ENCODE assay signal across 9 mouse cellular contexts in the genomic region with DNA sequence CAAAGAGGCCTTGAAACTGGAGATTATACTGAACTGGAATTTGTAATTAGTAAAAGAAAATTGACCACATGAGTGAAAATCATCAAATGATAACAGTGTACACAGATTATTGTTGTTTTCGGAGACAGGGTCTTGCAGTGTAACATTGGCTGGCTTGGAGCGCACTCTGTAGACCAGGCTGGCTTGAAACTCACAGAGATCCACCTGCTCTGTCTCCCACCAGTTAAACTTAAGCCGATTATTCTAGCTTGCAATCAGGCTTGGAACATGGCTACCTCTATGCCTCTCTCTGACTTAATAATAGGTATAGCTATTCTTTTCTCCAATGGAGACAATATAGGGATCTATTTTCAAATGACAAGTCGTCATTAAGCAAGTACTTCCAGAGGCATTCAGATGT. TPM values are rescaled to one million over a fixed set of nuclear protein-coding genes. Genes with fewer than 3 reads are reported as not detected.
DNase-seq lines count a peak whose midpoint lies in the region; ATAC-seq lines count a peak whose summit lies in the region.
"Had no signal": no experiment of that assay in that cellular context is flagged by ENCODE, and none has a peak within 500 bp of the region (broad histone marks: within the 10 kb centered on the region; RNA-seq: fewer than 3 reads in every experiment).

No protein-coding gene starts in this region.

- 73% methylated on average over 4 of the region's 4 CpGs for WGBS in heart, embryonic 12.5 days
- 91% methylated on average over 4 of the region's 4 CpGs for WGBS in neural tube, embryonic 12.5 days
- 80% methylated on average over 4 of the region's 4 CpGs for WGBS in limb, embryonic 12.5 days
- 78% methylated on average over 4 of the region's 4 CpGs for WGBS in stomach, embryonic 16.5 days

- H3K4me3 ChIP-seq in heart, embryonic 12.5 days = peak overlapping the region; percentile 91; the same call in 1 of the 2 replicates
- no peak overlapping the region for H3K4me3 ChIP-seq in neural tube, embryonic 12.5 days
- H3K4me3 ChIP-seq in limb, embryonic 12.5 days (replicated peaks) = peak overlapping the region; percentile 84
- no peak overlapping the region; the same call in 1 of the 2 replicates for H3K4me3 ChIP-seq in stomach, embryonic 16.5 days (replicated peaks; ENCODE audit: low read length)

- H3K27ac ChIP-seq in heart, embryonic 12.5 days (ENCODE audit: poor library complexity, severe bottlenecking) = peak overlapping the region; percentile 99
- H3K27ac ChIP-seq in neural tube, embryonic 12.5 days = no peak overlapping the region
- H3K27ac ChIP-seq in limb, embryonic 12.5 days = peak overlapping the region; percentile 98; the same call in 1 of the 2 replicates
- H3K27ac ChIP-seq in stomach, embryonic 16.5 days (ENCODE audit: low read length) = no peak overlapping the region

- ATAC-seq in heart, embryonic 12.5 days (ENCODE audit: insufficient number of reproducible peaks, low FRiP score) = no peak
- no peak for ATAC-seq in neural tube, embryonic 12.5 days (ENCODE audit: low FRiP score, low read depth)
- ATAC-seq in limb, embryonic 12.5 days (ENCODE audit: insufficient number of reproducible peaks, insufficient read depth, low FRiP score, low TSS enrichment, low read depth) = no peak
- no peak for ATAC-seq in stomach, embryonic 16.5 days (ENCODE audit: insufficient read depth, low FRiP score)
- ATAC-seq in granulocyte monocyte progenitor cell, adult 5-6 weeks (replicated peaks; ENCODE audit: poor library complexity, severe bottlenecking) = no peak

- peaks cover 7% of the 10 kb centered on the region; the same call in 1 of the 2 replicates for H3K9me3 ChIP-seq in heart, embryonic 12.5 days (replicated peaks)
- H3K9me3 ChIP-seq in neural tube, embryonic 12.5 days = no peaks in the 10 kb centered on the region
- peaks cover 6% of the 10 kb centered on the region; the same call in 1 of the 2 replicates for H3K9me3 ChIP-seq in limb, embryonic 12.5 days
- 0 out of 2 replicates have a peak, but pooled peaks cover 3% of the 10 kb centered on the region for H3K9me3 ChIP-seq in stomach, embryonic 16.5 days (replicated peaks; ENCODE audit: control insufficient read depth, low read length)

- no peak overlapping the region for H3K9ac ChIP-seq in heart, embryonic 12.5 days
- H3K9ac ChIP-seq in neural tube, embryonic 12.5 days = 0 out of 2 replicates have a peak overlapping the region, but pooled peaks have one; percentile 84
- H3K9ac ChIP-seq in limb, embryonic 12.5 days (replicated peaks) = no peak overlapping the region
- H3K9ac ChIP-seq in stomach, embryonic 16.5 days (ENCODE audit: low read length) = no peak overlapping the region

- H3K4me1 ChIP-seq in heart, embryonic 12.5 days (replicated peaks) = peaks cover 36% of the 10 kb centered on the region
- H3K4me1 ChIP-seq in neural tube, embryonic 12.5 days = 0 out of 2 replicates have a peak, but pooled peaks cover 6% of the 10 kb centered on the region
- H3K4me1 ChIP-seq in limb, embryonic 12.5 days (replicated peaks) = peaks cover 19% of the 10 kb centered on the region
- H3K4me1 ChIP-seq in stomach, embryonic 16.5 days (ENCODE audit: control insufficient read depth, insufficient read depth, low read length) = peaks cover 18% of the 10 kb centered on the region

- peaks cover 17% of the 10 kb centered on the region for H3K36me3 ChIP-seq in heart, embryonic 12.5 days
- H3K36me3 ChIP-seq in neural tube, embryonic 12.5 days = peaks cover 7% of the 10 kb centered on the region
- peaks cover 16% of the 10 kb centered on the region for H3K36me3 ChIP-seq in limb, embryonic 12.5 days
- H3K36me3 ChIP-seq in stomach, embryonic 16.5 days (ENCODE audit: control insufficient read depth, insufficient read depth, low read length) = 0 out of 2 replicates have a peak, but pooled peaks cover 9% of the 10 kb centered on the region

- no peak for DNase-seq in heart, adult 18-20 months
- no peak for DNase-seq in neural tube, embryonic 10.5 days (ENCODE audit: extremely low spot score, low spot score)
- no peak for DNase-seq in ovary, postnatal 10 days (ENCODE audit: low spot score)
- DNase-seq: gastrocnemius, postnatal 36 days had no signal

- peak overlapping the region; percentile 71 for H3K4me2 ChIP-seq in heart, embryonic 12.5 days
- H3K4me2 ChIP-seq in neural tube, embryonic 12.5 days (replicated peaks) = peak overlapping the region; percentile 65
- peak overlapping the region; percentile 69 for H3K4me2 ChIP-seq in limb, embryonic 12.5 days
- peak overlapping the region; percentile 73 for H3K4me2 ChIP-seq in stomach, embryonic 16.5 days (ENCODE audit: low read depth, low read length)

- H3K27me3 ChIP-seq in heart, embryonic 12.5 days (replicated peaks) = no peaks in the 10 kb centered on the region
- no peaks in the 10 kb centered on the region for H3K27me3 ChIP-seq in neural tube, embryonic 12.5 days (replicated peaks)
- no peaks in the 10 kb centered on the region for H3K27me3 ChIP-seq in limb, embryonic 12.5 days
- H3K27me3 ChIP-seq in stomach, embryonic 16.5 days (ENCODE audit: control insufficient read depth, insufficient read depth, low read length) = no peaks in the 10 kb centered on the region

RNA-seq across cellular contexts. Expression of a gene that starts 1.4 kb away (rescaled TPM):
- polyA plus RNA-seq in heart, embryonic 12.5 days (2016; fragmentation: Nextera tagmentation; extraction: Ambion mirVana) = 35.4 and 36.7 TPM in 2 replicates
- 10 to 100 TPM; 24.0 to 31.6 TPM for total RNA-seq in heart, adult 18-20 months (2021)
- polyA plus RNA-seq in neural tube, embryonic 12.5 days (2016; fragmentation: Nextera tagmentation; extraction: Ambion mirVana) = 13.8 and 14.1 TPM in 2 replicates
- 31.5 and 33.0 TPM in 2 replicates for polyA plus RNA-seq in limb, embryonic 12.5 days (2016; fragmentation: Nextera tagmentation; extraction: Ambion mirVana)
- 14.0 and 14.9 TPM in 2 replicates for polyA plus RNA-seq in stomach, embryonic 16.5 days (2015; fragmentation: Nextera tagmentation; extraction: Ambion mirVana)
- total RNA-seq in granulocyte monocyte progenitor cell, adult 5-6 weeks (2014; fragmentation: Nextera tagmentation) = 16.5 and 22.3 TPM in 2 replicates
- 50.3 and 51.3 TPM in 2 replicates for total RNA-seq in granulocyte monocyte progenitor cell, adult 5-6 weeks (2017)

RNA-seq across cellular contexts. Expression of a gene that starts 28.5 kb away (rescaled TPM):
- polyA plus RNA-seq in heart, embryonic 12.5 days (2016; fragmentation: Nextera tagmentation; extraction: Ambion mirVana) = 8.4 and 9.9 TPM in 2 replicates
- 1 to 10 TPM; 4.3 to 6.8 TPM for total RNA-seq in heart, adult 18-20 months (2021)
- polyA plus RNA-seq in neural tube, embryonic 12.5 days (2016; fragmentation: Nextera tagmentation; extraction: Ambion mirVana) = 13.3 and 13.5 TPM in 2 replicates
- 15.5 and 18.0 TPM in 2 replicates for polyA plus RNA-seq in limb, embryonic 12.5 days (2016; fragmentation: Nextera tagmentation; extraction: Ambion mirVana)
- 8.1 and 8.8 TPM in 2 replicates for polyA plus RNA-seq in stomach, embryonic 16.5 days (2015; fragmentation: Nextera tagmentation; extraction: Ambion mirVana)
- total RNA-seq in granulocyte monocyte progenitor cell, adult 5-6 weeks (2014; fragmentation: Nextera tagmentation) = 10.7 and 12.4 TPM in 2 replicates
- 6.9 and 9.3 TPM in 2 replicates for total RNA-seq in granulocyte monocyte progenitor cell, adult 5-6 weeks (2017)

Comparison
In these comparisons a context has a peak if more than half of its experiments do, and no peak if none do; other contexts are left out.
1. H3K27ac ChIP-seq: peak in heart, embryonic 12.5 days (single experiment) and limb, embryonic 12.5 days (single experiment); none in neural tube, embryonic 12.5 days (single experiment) and stomach, embryonic 16.5 days (single experiment).
2. H3K4me3 ChIP-seq: peak in heart, embryonic 12.5 days (single experiment) and limb, embryonic 12.5 days (single experiment); none in neural tube, embryonic 12.5 days (single experiment) and stomach, embryonic 16.5 days (single experiment).
3. Peak in every context shown above with its lines, with median percentiles within 50 percentile points of each other: H3K4me2 ChIP-seq.